Mouse (Mus musculus) CH12.LX (cell line): ENCODE data around the gene Csmd2.

ENCODE experiments used
- BHLHE40 ChIP-seq: IDR thresholded peaks from 2 replicates; pipeline ENCODE4 v1.6.1; 2011; ENCODE audit warnings: mild to moderate bottlenecking, low read depth, low read length, improper control_type of control experiment
- CTCF ChIP-seq, 2 experiments: IDR thresholded peaks in 1 of 2; conservative IDR thresholded peaks in 1 of 2; 2 replicates each; pipeline ENCODE4 v1.5.1; 2011 to 2012; ENCODE audit warnings: low read depth in 2 of 2, low read length in 2 of 2, improper control_type of control experiment in 1 of 2, inconsistent platforms in 1 of 2, mild to moderate bottlenecking in 1 of 2, moderate library complexity in 1 of 2
- GABPA ChIP-seq: IDR thresholded peaks from 2 replicates; pipeline ENCODE4 v1.6.1; 2012; ENCODE audit warnings: low read depth, low read length, improper control_type of control experiment, inconsistent platforms; ENCODE audit not compliant: insufficient replicate concordance
- MAFK ChIP-seq: IDR thresholded peaks from 2 replicates; pipeline ENCODE4 v1.6.1; 2011; ENCODE audit warnings: low read length, improper control_type of control experiment; ENCODE audit not compliant: insufficient replicate concordance
- MEF2A ChIP-seq: IDR thresholded peaks from 2 replicates; pipeline ENCODE4 v1.6.1; 2014; ENCODE audit warnings: low read depth, mild to moderate bottlenecking, inconsistent platforms, low read length, improper control_type of control experiment, borderline replicate concordance
- MXI1 ChIP-seq: IDR thresholded peaks from 2 replicates; pipeline ENCODE4 v1.6.1; 2011; ENCODE audit warnings: mild to moderate bottlenecking, low read depth, low read length, improper control_type of control experiment
- NELFE ChIP-seq: IDR thresholded peaks from 2 replicates; pipeline ENCODE4 v1.6.1; 2011; ENCODE audit warnings: low read depth, low read length, improper control_type of control experiment
- POLR2A ChIP-seq: IDR thresholded peaks from 2 replicates; pipeline ENCODE4 v1.6.1; 2011; ENCODE audit warnings: low read depth, mild to moderate bottlenecking, improper control_type of control experiment, low read length
- POLR2AphosphoS2 ChIP-seq: IDR thresholded peaks from 2 replicates; pipeline ENCODE4 v1.6.1; 2011; ENCODE audit warnings: low read depth, low read length, improper control_type of control experiment
- RAD21 ChIP-seq: IDR thresholded peaks from 2 replicates; pipeline ENCODE4 v1.6.1; 2011; ENCODE audit warnings: low read depth, mild to moderate bottlenecking, low read length, improper control_type of control experiment, moderate library complexity
- RCOR1 ChIP-seq: conservative IDR thresholded peaks from 2 replicates; pipeline ENCODE4 v1.6.1; 2012; ENCODE audit warnings: low read depth, mild to moderate bottlenecking, inconsistent platforms, low read length, improper control_type of control experiment
- TBP ChIP-seq: conservative IDR thresholded peaks from 2 replicates; pipeline ENCODE4 v1.6.1; 2011; ENCODE audit warnings: low read depth, low read length, improper control_type of control experiment
- UBTF ChIP-seq: IDR thresholded peaks from 2 replicates; pipeline ENCODE4 v1.6.1; 2012; ENCODE audit warnings: low read depth, mild to moderate bottlenecking, inconsistent platforms, low read length, improper control_type of control experiment, moderate library complexity

GRCm38 (mm10) chr4:128139991-128140390, 152.3 kb downstream of the Csmd2 start:
- no peak for TF ChIP-seq NELFE
- TF ChIP-seq MAFK: no peak
- no peak for TF ChIP-seq POLR2A
- TF ChIP-seq CTCF (conservative IDR thresholded peaks at IDR 0.05 in 1 of 2, IDR thresholded peaks at IDR 0.05 in 1 of 2; ENCODE audit: low read depth in 2 of 2, low read length in 2 of 2): no peak
- TF ChIP-seq MEF2A: no peak
- TF ChIP-seq RCOR1: no peak
- TF ChIP-seq BHLHE40: no peak
- TF ChIP-seq MXI1: no peak
- TF ChIP-seq RAD21: no peak
- TF ChIP-seq GABPA: no peak
- TF ChIP-seq UBTF: no peak
- TF ChIP-seq POLR2AphosphoS2: no peak
- no peak for TF ChIP-seq TBP
